Comparison of ENCODE assay signal across 35 mouse cellular contexts in genomic region chr3:55194792-55195191, GRCm38 (mm10). TPM values are rescaled to one million over a fixed set of nuclear protein-coding genes. Genes with fewer than 3 reads are reported as not detected.
"Had no signal": no experiment of that assay in that cellular context is flagged by ENCODE, and none has a peak within 500 bp of the region (broad histone marks: within the 10 kb centered on the region; RNA-seq: fewer than 3 reads in every experiment).

No protein-coding gene starts in this region.

- H3K27ac ChIP-seq: gastrocnemius, adult 2 months; heart, adult 2 months; hindbrain, embryonic 10.5 days; hindbrain, embryonic 12.5 days; hindbrain, embryonic 15.5 days; intestine, embryonic 15.5 days; left cerebral cortex, adult 2 months; limb, embryonic 10.5 days; limb, embryonic 12.5 days; liver, embryonic 13.5 days; liver, embryonic 15.5 days had no signal

- H3K9me3 ChIP-seq: heart, embryonic 12.5 days; hindbrain, embryonic 12.5 days; hindbrain, embryonic 15.5 days; intestine, embryonic 15.5 days; limb, embryonic 10.5 days; limb, embryonic 12.5 days; liver, embryonic 13.5 days; liver, embryonic 15.5 days had no signal

- DNase-seq: gastrocnemius, adult 2 months; gastrocnemius, postnatal 10 days; gastrocnemius, postnatal 25 days; heart, adult 2 months; heart, postnatal 10 days; kidney, adult 18-20 months; kidney, adult 8-10 months; kidney, postnatal 10 days; kidney, postnatal 25 days; kidney, postnatal 4 days; liver; liver, embryonic 13.5 days had no signal

- H3K4me2 ChIP-seq: heart, embryonic 12.5 days; hindbrain, embryonic 12.5 days; hindbrain, embryonic 15.5 days; intestine, embryonic 15.5 days; limb, embryonic 12.5 days; liver, embryonic 11.5 days; liver, embryonic 13.5 days; liver, embryonic 15.5 days had no signal

- H3K4me3 ChIP-seq: gastrocnemius, adult 2 months; heart, adult 2 months; heart, embryonic 12.5 days; hindbrain, embryonic 10.5 days; hindbrain, embryonic 12.5 days; hindbrain, embryonic 15.5 days; intestine, embryonic 15.5 days; left cerebral cortex, adult 2 months; limb, embryonic 10.5 days; limb, embryonic 12.5 days; liver, embryonic 13.5 days; liver, embryonic 15.5 days had no signal

- H3K9ac ChIP-seq: heart, embryonic 12.5 days; hindbrain, embryonic 12.5 days; hindbrain, embryonic 15.5 days; intestine, embryonic 15.5 days; limb, embryonic 12.5 days; liver, embryonic 13.5 days; liver, embryonic 15.5 days had no signal

- ATAC-seq: inflammation-experienced regulatory T-cells, adult 6 months; intestine, embryonic 15.5 days; intestine, postnatal 0 days had no signal

- H3K36me3 ChIP-seq: heart, embryonic 12.5 days; hindbrain, embryonic 10.5 days; hindbrain, embryonic 12.5 days; hindbrain, embryonic 15.5 days; intestine, embryonic 15.5 days; limb, embryonic 10.5 days; limb, embryonic 12.5 days; liver, embryonic 13.5 days; liver, embryonic 15.5 days had no signal

- H3K27me3 ChIP-seq: heart, embryonic 12.5 days; hindbrain, embryonic 12.5 days; hindbrain, embryonic 15.5 days; intestine, embryonic 15.5 days; limb, embryonic 12.5 days; liver, embryonic 13.5 days; liver, embryonic 15.5 days had no signal

- H3K4me1 ChIP-seq: heart, embryonic 12.5 days; hindbrain, embryonic 10.5 days; hindbrain, embryonic 12.5 days; hindbrain, embryonic 15.5 days; intestine, embryonic 15.5 days; limb, embryonic 10.5 days; limb, embryonic 12.5 days; liver, embryonic 13.5 days; liver, embryonic 15.5 days had no signal

RNA-seq across cellular contexts. Expression of gene Sohlh2, which starts 13.0 kb away (rescaled TPM):
- total RNA-seq: gastrocnemius, adult 2 months; gastrocnemius, postnatal 25 days; granulocyte monocyte progenitor cell, adult 5-6 weeks; heart, adult 2 months; heart, postnatal 10 days; heart, postnatal 25 days; layer of hippocampus, postnatal 10 days; layer of hippocampus, postnatal 25 days; left cerebral cortex, adult 2 months; left cerebral cortex, postnatal 14 days; left cerebral cortex, postnatal 36 days had no signal
- polyA plus RNA-seq: frontal cortex, adult 2 months; heart, adult 2 months; heart, embryonic 14.5 days; hindbrain, embryonic 10.5 days; hindbrain, embryonic 12.5 days; inflammation-experienced regulatory T-cells, adult 6 months; intestine, postnatal 0 days; kidney, embryonic 14.5 days; kidney, embryonic 16.5 days; limb, embryonic 10.5 days; limb, embryonic 12.5 days; liver, embryonic 11.5 days; liver, embryonic 13.5 days; liver, embryonic 15.5 days had no signal

RNA-seq across cellular contexts. Expression of gene Dclk1, which starts 47.4 kb away (rescaled TPM):
- total RNA-seq: granulocyte monocyte progenitor cell, adult 5-6 weeks had no signal

RNA-seq across cellular contexts. Expression of gene Ccdc169, which starts 57.7 kb away (rescaled TPM):
- total RNA-seq: gastrocnemius, postnatal 25 days; heart, adult 2 months had no signal
- polyA plus RNA-seq: heart, adult 2 months; heart, embryonic 14.5 days; heart, embryonic 16.5 days; inflammation-experienced regulatory T-cells, adult 6 months; kidney, embryonic 14.5 days; kidney, embryonic 16.5 days; liver, embryonic 11.5 days; liver, embryonic 13.5 days; liver, embryonic 15.5 days had no signal
